Mouse (Mus musculus) cerebellum, adult 9-10 months (tissue): ENCODE measurements at regions not wholly inside any gene's neighbourhood (a gene's known extent, or its start where the extent isn't known, plus 50 kb on each side); places are given as distances from the start of the nearest gene placed in this dataset.

Source experiments
- DNase-seq: peaks from one replicate; pipeline ENCODE4 v3.0.0; 2022

- no peak for DNase-seq
Measured at GRCm38 (mm10) chr16:21321188-21322070, 101.5 kb upstream of the Vps8 start.

GRCm38 (mm10) chr16:21322437-21322836 lies 100.5 kb upstream of the Vps8 start:
- DNase-seq = no peak

GRCm38 (mm10) chr16:21323446-21324034 lies 99.4 kb upstream of the Vps8 start:
- no peak for DNase-seq

GRCm38 (mm10) chr16:21327969-21328368 lies 94.9 kb upstream of the Vps8 start:
- DNase-seq = no peak

GRCm38 (mm10) chr16:21329199-21329598 lies 93.7 kb upstream of the Vps8 start:
- no peak for DNase-seq

- DNase-seq = peak; percentile 52
Measured at GRCm38 (mm10) chr16:21331229-21331628, 91.7 kb upstream of the Vps8 start.

- peak; percentile 66 for DNase-seq
Measured at GRCm38 (mm10) chr16:21332411-21332810, 90.5 kb upstream of the Vps8 start.

- DNase-seq = no peak
Measured at GRCm38 (mm10) chr16:21332862-21333222, 90.1 kb upstream of the Vps8 start.

- peak; percentile 90 for DNase-seq
Measured at GRCm38 (mm10) chr16:21333223-21333951, 89.5 kb upstream of the Vps8 start.

- no peak for DNase-seq
Measured at GRCm38 (mm10) chr16:21339061-21339459, 83.9 kb upstream of the Vps8 start.

- DNase-seq = peak; percentile 61
Measured at GRCm38 (mm10) chr16:21339460-21340081, 83.3 kb upstream of the Vps8 start.

GRCm38 (mm10) chr16:21340136-21340535 lies 82.8 kb upstream of the Vps8 start:
- no peak for DNase-seq

- DNase-seq = no peak
Measured at GRCm38 (mm10) chr16:21349869-21350268, 73.0 kb upstream of the Vps8 start.

- no peak for DNase-seq
Measured at GRCm38 (mm10) chr16:21351289-21351688, 71.6 kb upstream of the Vps8 start.

- DNase-seq = no peak
Measured at GRCm38 (mm10) chr16:21353111-21353510, 69.8 kb upstream of the Vps8 start.

- no peak for DNase-seq
Measured at GRCm38 (mm10) chr16:21353545-21353944, 69.4 kb upstream of the Vps8 start.

- no peak for DNase-seq
Measured at GRCm38 (mm10) chr16:21355638-21356037, 67.3 kb upstream of the Vps8 start.

- no peak for DNase-seq
Measured at GRCm38 (mm10) chr16:21357433-21357832, 65.5 kb upstream of the Vps8 start.

- DNase-seq = no peak
Measured at GRCm38 (mm10) chr16:21358313-21358920, 64.5 kb upstream of the Vps8 start.

GRCm38 (mm10) chr16:21359459-21359858 lies 63.5 kb upstream of the Vps8 start:
- no peak for DNase-seq

GRCm38 (mm10) chr16:21361406-21361805 lies 61.5 kb upstream of the Vps8 start:
- DNase-seq = no peak

- DNase-seq = no peak
Measured at GRCm38 (mm10) chr16:21362663-21363367, 60.1 kb upstream of the Vps8 start.
